Mouse (Mus musculus): ENCODE results near the gene Usp45.
A peak's percentile ranks its signal among the peaks of the same experiment; 100 is the strongest.
"Not testable (repeated sequence)": the region's sequence is repeated elsewhere in the genome, so short reads cannot be mapped to it uniquely, and the experiment has no call there.

The Usp45 gene

DNA sequence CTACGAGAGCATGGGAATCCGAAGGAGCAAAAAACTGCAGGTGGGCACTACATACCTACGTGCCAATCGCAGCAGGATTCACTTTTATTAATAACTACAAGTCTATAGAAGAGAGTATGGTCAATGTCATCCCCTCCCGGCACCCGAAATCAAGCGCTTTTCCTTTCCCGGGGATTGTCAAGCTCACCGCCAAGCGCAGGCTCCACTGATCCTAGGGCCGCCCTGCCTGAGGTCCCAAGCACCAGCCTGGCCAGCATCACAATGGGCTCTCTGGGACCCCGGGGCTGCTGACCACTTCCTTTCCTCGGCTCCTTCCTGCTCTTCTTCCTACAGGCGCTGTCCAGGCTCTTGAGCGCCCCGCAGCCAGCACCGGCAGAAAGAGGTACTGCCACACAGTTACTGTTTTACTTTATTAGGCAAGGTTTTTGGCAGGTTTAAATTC is at the start of gene Usp45, which contains the start of gene Tstd3:
Gene Usp45 (plus strand): TSS at position 294 of the 442 bp plus-strand sequence.
Gene Tstd3 (minus strand): TSS at position 350 of the 442 bp plus-strand sequence.
- DNase-seq (ENCODE audit: low spot score in 2 of 2), result peak; percentile 70 to 84

DNA sequence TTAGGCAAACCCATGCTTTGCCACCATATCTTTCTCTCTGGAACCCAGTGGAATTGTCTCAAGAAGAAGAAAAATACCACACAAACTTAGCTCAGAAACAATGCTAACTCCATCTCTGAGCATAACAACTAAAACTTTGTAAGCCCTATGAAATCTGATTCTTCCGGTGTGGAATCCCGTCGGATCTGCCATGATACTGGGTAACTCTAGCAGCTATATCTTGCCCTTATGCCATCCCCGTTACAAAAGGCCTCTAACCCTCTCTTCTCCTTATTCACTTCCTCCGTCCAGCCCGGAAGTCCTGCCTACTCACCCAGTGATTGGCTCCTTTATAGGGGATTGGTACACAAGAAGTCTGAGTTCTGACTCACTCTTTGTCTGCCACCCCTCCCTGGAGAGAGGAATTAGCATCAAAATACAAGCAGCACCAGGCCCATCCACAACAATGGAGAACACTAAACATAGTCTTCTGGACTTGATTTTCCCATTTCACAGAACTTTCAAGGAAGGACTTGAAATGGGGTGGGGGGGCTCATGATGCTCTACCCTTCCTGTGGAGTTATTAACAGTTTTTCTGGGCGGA is 44.1 kb upstream of the Usp45 start:
- DNase-seq (ENCODE audit: low spot score in 2 of 2), result no peak

DNA sequence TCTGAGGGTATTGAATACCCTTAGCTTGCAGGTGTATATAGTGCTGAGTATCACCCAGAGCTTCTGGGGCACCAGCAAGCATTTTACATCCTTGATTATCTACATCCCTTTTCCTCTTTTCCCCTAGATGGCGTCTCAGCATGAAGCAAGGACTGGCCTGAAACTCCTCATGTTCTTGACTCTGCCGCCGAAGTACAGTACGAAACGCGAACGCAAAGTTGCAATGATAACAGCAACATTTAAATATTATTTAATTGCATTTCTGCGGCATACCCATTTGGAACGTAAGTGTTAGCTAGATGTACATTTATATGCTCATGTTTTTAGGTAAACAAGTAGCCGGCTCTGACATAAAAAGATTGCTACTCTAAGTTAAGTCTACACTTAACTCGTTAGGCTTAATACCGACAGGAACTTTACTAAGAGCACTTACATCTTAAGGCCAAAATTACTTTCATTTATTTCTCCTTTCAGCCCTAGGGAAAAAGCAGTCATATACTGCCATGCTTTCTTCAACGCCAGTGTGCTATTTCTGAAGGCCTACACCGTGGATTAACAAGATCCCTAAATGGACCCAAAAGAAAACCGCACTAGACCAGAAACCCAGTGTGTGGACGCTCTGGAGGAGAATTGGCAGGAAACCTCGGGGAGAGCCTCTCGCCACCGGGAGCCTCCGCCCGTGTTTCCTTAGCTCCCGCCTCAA is 39.9 kb upstream of the Usp45 start:
- peak in 1 of 2 experiments; percentile 21 for DNase-seq (ENCODE audit: low spot score in 2 of 2)

DNA sequence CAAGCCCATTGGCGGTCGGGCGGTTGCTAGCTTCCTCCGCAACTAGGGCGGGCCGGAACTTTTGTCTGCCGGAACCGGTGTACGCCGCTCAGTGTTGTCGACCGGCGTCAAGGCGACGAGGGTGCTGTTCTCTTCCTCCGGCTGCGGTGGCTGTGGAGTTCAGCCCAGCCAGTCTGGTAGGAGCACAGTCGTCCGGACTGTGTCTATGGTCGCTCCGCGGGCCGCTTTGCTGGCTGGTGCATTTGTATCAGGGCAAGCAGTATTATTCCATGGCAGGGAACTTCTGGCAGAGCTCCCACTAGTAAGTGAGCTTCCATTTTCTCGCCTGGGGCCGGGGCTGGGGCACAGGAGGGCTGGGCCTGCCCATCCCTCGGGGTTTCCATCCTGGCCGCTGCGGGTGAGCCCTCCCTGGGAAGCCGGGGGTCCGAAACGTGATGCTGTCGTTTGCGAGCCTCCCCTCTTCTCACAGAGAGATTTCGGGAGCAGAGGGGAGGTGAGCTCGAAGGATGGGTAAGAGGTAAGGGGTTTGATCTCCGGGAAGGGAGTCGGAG is 39.3 kb upstream of the Usp45 start, which contains the start of gene Ccnc:
Gene Ccnc (plus strand): TSS at position 87 of the 551 bp plus-strand sequence.
- peak; percentile 83 to 87 for DNase-seq (ENCODE audit: low spot score in 2 of 2)

DNA sequence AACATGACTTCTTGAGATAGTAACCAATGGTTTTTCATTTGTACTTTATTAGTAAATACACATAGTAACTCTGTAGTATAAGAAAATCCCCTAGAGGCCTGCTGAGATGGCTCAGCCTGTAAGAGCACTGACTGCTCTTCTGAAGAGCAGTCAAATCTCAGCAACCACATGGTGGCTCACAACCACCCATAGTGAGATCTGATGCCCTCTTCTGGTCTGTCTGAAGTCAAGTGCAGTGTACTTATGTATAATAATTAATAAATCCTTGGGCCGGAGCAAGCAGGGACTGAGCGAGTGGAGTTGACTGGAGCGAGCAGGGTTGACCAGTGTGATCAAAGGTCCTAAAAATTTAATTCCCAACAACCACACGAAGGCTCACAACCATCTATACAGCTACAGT is 27.8 kb upstream of the Usp45 start:
- DNase-seq (ENCODE audit: low spot score in 2 of 2), result no peak

DNA sequence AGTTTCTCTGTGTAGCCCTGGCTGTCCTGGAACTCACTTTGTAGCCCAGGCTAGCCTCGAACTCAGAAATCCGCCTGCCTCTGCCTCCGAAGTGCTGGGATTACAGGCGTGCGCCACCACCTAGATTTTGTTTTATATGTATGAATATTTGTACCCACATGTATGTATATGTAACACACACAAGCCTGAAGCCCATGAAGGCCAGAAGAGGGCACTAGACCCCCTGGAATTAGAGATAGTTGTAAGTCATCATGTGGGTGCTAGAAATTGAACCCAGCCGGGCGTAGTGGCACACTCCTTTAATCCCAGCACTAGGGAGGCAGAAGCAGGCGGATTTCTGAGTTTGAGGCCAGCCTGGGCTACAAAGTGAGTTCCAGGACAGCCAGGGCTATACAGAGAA is 22.8 kb upstream of the Usp45 start:
- DNase-seq (ENCODE audit: low spot score in 2 of 2), result not testable (repeated sequence)

DNA sequence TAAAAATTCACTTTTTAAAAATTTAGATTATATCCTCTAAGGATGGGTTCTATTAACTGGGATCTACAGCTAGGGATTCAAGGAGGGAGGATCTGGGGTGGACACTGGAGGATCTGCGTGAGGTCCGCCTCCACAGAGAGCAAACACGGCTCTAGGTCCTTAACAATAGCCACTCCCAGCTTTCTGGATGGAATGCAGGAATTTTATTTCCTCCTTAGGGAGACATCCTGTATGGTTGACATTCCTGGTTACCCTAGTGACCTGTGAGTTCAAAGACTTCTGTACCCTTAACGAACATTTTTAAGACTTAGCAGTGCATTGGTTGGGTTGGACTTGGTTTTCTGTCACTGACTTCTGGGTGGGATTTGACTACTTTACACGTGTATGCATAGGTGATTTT is 21.2 kb upstream of the Usp45 start:
- DNase-seq (ENCODE audit: low spot score in 2 of 2), result no peak

DNA sequence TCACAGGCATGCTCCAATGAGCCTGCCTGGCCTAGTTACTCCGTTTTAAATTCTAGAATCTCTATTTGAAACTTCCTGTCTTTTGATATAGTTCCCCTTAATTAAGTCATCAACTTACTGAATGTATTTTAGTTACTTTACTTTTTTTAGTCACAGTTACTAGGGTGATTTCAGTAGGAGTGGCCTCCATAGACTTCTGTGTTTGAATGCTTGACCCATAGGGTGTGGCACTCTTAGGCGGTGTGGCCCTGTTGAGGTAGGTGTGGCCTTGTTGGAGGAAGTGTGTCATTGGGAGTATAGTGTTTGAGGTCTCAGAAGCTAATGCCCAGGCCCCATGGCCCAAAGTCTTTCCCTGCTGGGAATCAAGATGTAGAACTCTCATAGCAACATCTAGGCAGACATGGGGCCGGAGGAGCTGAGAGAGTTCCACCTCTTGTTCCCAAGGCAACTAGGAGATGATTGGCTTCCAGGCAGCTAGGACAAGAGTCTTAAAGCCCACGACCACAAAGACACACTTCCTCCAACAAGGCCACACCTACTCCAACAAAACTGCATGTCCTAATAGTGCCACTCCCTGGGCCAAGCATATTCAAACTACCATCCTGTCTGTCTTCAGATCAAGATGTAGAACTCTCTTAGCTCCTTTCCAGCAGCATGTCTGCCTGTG is 11.7 kb upstream of the Usp45 start:
- no peak for DNase-seq (ENCODE audit: low spot score in 2 of 2)

DNA sequence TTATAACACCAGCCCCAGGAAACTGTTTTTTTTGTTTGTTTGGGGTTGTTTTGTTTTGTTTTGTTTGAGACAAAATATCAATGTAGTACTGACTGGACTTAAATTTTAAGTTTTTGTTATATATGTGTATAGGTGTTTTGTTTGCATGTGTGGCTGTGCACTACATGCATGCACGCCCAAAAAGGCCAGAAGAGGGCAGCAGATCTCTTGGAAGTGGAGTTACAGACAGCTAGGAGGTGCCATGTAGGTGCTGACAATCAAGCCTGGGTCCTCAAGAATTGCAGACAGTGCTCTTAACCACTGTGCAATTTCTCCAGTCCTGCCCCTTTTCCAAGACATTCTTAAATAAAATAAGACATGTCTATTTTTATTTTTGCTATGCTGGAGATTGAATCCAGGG is 8.1 kb upstream of the Usp45 start:
- DNase-seq (ENCODE audit: low spot score in 2 of 2), result no peak

DNA sequence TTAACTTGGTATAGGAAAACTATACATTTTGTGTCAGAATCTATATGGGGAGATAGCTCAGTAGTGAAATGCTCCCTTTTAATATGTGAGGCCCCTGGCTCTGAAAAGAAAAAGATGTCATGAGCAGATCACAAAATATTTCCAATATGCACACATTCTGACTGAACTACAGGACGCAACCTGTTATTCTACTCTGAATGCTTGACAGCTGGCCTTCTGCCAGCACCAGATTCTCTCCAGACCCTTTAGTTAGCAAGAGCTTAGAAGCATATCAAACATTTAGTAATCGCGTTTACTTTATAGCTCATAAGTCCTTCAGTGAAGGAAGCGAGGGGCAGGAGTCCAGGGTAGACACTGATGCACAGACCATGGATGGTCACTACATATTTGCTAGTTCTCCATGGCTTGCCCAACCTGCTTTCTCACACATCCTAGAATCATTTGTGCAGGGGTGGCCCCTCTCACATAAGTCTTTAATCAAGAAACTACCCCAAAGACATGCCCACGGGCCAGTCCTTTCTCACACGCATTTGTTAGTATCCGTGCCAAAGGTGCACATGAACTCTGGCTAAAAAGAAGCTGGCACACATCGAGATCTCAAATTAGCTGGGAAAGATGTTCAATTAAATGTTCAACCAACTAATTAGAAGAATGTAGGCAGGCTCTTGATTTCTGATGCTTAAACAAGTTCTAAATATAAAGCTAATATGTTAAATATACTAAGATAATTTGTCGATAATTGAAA is 5.4 kb upstream of the Usp45 start:
- no peak for DNase-seq (ENCODE audit: low spot score in 2 of 2)

DNA sequence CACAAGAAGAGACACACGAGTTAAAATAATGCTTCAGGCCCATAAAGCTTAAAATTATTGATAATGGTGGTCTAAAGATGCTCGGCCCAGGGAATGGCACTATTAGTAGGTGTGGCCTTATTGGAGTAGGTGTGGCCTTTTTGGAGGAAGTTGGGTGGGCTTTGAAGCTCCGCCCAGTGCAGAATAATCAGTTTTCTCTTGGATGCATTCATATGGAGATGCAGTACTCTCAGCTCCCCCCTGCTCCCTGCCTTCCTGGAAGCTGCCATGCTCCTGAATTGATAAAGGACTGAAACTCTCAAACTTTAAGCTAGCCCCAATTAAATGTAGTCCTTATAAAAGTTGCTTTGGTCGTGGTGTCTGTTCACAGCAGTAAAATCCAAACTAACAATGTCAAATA is 3.1 kb upstream of the Usp45 start:
- no peak for DNase-seq (ENCODE audit: low spot score in 2 of 2)

DNA sequence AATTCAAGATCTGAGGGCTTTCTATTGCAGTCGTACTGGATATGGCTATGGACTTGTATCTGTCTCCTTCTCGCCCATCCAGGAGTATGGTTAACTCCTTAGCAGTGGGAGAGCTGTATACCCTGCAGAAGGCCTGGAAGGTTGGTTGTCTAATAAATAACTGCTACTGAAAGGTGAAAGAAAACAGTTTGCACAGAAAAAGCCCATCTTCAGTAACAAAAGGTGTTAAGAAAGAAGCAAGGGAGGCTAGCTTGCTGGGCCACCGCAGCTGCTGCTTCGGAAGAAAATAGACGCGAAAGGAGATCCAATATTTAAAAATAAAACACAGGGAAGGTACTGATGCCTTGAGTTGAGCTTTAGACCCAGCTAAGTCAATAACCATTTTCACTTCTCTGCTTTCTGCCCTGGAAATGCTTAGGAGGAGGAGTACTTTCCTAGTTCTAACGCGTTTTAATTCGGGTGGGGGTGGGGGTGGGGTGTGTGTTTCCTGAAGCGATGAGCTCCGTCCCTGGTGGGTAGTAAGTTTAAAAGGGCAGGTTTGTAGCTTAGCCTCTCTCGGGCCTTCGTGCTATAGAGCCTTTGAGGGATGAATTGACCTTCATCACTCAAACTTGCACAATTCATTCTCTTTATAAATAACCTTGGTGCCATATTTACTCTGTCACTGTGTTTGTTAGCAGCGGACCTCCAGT is 639 bp upstream of the Usp45 start:
- no peak for DNase-seq (ENCODE audit: low spot score in 2 of 2)

DNA sequence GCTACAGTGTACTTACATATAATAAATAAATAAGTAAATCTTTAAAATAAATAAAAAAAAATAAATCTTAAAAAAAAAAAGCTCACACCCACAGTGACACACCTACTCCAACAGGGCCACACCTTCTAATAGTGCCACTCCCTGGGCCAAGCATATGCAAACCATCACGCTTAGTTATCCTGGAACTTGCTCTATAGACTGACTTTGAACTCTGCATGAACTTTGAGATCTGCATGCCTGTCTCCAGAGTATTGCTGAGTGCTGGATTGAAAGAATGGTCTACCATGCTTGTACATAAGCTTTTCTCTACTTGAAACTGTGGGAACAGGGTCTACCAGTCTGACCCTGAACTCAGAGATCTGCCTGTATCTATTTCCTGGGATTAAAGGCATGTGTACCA is 4.1 kb downstream of the Usp45 start:
- no peak for DNase-seq (ENCODE audit: low spot score in 2 of 2)

DNA sequence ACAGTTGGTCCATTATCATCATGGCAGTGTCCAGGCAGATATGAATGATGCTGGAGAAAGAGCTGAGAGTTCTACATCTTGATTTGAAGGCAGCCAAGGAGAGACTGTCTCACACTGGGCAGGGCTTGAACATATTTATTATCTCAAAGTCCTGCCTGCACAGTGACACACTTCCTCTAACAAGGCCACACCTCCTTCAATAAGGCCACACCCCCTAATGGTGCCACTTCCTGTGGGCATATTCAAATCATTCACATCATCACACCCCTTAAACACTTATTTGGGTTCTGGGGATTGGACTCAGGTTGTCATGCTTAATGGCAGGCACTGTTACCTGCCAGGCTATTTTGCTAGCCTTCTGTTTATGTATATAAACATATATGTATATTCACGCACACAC is 5.3 kb downstream of the Usp45 start:
- no peak for DNase-seq (ENCODE audit: low spot score in 2 of 2)

DNA sequence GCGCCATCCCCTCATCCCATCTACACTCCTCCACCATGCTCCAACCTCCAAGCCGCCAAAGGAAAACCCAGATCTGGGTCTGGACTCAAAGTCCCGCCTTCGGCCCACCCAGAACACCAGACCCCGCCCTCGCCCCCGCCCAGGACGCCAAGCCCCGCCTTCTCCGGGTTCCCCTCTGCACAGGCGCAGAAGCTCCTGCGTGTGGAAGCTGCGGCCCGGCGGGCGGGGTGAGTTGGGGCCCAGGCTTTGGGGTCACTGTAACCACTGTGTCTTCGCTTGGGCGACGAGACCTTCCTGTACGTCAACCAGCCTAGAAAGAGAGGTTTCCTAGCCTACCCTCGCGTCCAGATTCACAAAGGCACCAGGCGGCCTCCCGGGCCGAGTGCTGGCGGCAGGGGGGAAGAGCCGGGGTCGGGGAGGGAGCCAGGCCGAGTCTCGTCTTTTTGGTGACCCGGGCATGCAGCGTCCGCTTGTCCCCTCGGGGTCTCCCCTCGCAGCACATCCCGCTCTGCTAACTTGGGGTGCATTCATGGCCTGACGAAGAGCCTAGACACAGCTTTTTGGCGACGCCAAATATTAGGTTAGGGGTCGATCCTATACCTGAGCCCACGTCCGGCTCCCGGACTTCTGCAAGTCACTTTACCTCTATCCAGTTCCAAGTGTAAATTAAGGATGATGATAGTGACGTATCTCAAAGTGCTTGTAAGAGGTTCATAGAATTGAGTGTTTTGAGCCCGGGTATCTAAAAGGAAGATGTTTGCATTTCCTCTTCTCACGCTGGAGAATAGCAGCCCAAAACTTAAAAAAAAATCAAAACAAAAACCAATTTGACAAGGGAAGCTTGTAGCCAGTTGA is 9.4 kb downstream of the Usp45 start:
- DNase-seq (ENCODE audit: low spot score in 2 of 2), result peak; percentile 75 to 83

DNA sequence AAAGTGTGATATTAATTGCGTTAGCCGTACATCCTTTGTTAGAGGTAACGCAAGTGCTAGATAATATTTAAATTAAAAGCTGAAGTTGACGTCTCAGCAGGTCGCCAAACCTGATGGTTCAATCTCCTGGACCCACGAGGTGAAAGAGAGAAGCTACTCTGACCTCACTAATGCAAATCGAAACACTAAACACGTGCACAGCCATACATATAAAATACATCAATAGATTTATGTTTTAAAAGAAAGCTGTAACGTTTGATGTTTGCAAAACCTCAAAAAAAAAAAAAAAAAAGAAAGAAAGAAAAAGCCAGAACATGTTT is 9.9 kb downstream of the Usp45 start:
- no peak for DNase-seq (ENCODE audit: low spot score in 2 of 2)

DNA sequence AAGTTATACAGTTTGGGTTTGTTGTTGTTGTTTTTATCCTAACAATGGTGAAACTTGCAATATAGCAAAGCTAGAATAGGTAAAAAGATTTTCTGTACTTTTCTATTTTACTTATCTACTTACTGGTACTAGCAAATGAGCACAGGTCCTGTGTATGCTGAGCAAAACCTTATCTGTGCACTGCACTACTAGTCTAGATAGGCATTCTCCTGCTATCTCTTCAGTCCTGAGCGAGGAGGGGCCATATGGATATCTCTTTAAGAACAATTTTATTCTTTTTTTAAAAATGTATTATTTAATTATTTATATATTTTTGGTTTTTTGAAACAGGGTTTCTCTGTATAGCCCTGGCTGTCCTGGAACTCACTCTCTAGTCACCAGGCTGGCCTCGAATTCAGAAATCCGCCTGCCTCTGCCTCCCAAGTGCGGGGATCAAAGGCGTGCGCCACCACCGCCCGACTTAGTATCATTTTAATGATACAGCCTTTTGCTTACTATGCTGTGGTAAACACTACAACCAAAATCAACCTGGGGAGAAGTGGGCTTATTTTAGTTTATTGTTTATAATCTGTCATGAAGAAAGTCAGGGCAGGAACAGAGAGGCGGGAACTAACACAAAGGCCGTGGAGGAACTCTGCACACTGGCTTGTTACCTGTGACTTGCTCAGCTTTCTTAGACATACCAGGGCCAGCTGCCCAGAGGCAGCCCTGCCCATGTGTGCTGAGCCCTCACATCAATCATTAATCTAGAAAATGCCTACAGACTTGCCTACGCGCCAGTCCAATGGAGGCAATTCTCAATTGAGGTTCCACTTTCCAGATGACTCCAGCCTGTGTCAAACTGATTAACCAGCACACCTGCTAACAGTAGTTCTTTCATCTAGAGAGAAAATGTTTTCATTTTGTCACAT is 14.1 kb downstream of the Usp45 start:
- DNase-seq (ENCODE audit: low spot score in 2 of 2), result no peak

DNA sequence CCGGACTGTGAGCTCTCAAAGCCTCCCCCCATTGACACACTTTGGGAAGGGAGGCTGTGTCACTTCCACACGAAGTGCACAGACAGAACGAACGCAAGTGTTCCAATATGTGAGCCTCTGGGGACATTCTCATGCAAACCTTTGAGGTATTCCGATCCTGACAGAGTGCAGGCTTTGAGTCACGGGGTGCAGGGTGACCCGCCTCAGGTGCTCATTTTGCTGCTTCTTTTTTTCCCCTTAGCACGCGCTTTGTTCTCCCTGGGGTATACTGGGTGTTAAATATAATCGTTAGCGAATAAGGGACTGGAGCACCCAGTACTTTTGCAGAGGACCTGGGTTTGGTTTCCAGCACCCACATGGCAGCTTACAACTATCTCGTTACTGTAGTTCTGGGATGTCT is 19.3 kb downstream of the Usp45 start:
- no peak for DNase-seq (ENCODE audit: low spot score in 2 of 2)

DNA sequence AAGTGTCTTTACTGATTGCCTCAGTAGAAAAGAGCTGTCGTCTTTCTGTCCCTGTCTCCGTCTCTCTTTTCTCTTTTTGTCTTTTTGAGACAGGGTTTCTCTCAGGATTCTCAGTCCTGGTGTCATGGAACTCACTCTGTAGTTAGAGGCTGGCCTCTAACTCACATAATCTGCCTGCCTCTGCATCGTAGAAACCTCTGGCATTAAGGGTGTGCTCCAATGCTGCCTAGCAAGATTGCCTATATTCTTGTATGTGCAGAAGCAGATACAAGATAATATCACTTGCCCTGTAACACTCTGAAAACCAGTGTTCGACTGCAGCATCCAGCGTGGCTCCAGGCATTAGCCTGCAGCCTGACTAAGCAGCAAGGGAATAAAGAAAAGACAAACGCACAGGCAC is 21.9 kb downstream of the Usp45 start:
- no peak for DNase-seq (ENCODE audit: low spot score in 2 of 2)
